Mouse (Mus musculus) hindlimb bud, embryonic 11.5 days (tissue): Measurements from ENCODE around the gene Slc39a11.
A peak's percentile ranks its signal among the peaks of the same experiment; 100 is the strongest.

Experiments
- DNase-seq: peaks from one replicate; pipeline ENCODE4 v3.0.0-alpha.2; 2012; ENCODE audit warnings: low read depth, low spot score; ENCODE audit errors: extremely low spot score

Gene Slc39a11

DNA sequence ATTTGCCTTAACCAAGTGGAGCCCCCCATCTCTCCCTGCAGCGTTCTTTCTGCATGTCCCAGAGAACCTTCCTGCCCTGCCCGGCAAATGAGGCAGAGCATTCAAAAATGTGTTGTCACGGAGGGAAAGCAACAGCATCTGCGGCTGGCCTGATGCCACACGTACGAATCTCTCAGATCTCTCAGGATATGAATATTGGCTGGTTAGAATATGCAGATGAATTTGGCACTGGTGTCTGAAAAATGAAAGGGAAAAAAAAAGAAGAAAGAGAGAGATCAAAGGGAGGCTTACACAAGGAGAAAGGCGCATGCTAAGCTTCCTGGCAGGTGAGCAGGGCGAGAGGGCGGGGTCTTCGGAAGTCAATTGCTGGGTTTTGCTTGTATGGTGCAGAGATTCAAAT lies 443.8 kb downstream of the Slc39a11 start:
- no peak for DNase-seq

DNA sequence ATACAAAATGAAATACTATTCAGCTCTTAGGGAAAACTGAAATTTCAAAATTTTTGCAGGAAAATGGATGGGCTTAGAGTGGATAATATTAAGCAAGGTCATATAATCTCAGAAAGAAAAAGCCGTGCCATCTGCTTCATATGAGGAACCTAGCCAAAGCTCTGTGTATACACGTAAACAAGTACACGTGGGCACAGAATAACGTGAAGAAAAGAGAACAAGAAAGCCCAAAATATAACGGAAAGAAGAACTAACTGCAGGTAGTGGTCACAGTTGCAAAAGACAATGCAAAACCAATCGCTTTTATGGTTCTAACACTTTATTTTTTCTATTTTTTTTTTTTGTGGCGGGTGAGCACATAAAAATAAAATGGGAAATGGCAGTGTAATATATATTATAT lies 446.9 kb downstream of the Slc39a11 start:
- no peak for DNase-seq

DNA sequence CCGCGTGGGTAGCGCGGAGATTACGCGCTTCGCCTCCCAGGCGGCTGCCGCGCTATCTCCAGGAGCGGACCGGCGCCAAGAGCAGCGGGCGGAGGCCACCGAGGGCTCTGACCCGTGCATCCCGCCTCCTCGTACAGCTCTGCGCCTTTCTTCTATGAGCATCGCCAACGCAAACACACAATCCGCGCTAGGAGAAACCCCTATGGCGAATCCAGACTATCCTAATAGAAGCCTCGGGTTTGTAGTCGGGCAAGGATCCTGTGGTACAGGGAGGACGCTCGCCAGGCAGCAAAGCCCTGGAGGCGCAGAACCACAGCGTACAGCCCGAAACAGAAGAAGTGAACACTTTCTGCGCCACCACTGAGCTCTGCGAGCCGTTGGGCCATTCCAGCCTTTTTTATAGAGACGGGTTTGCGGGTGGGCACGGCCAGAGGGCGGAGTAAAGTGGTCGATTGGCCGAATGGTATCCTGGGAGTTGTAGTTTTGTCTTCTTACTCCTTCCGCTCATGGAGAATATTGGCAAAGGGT lies 448.3 kb downstream of the Slc39a11 start:
- peak; percentile 74 for DNase-seq

DNA sequence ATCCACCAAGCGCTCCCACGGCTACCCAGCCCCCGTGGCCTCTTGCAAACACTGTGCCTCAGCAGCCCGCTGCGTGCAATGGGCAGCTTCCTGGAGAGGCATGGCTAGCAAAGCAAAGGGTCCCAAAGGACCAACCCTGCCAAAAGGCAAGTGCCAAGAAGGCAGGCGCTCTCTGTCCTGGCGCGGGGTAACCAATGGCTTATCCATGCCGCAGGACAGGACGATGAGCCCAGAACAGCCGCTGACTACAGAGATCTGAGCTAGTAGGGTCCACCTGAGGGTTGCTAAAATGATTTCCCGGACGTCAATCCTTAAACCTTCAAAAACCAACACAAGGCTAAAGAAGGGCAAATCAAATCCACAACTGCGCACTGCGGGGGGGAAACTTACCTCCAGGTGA lies 449.0 kb downstream of the Slc39a11 start:
- no peak for DNase-seq

DNA sequence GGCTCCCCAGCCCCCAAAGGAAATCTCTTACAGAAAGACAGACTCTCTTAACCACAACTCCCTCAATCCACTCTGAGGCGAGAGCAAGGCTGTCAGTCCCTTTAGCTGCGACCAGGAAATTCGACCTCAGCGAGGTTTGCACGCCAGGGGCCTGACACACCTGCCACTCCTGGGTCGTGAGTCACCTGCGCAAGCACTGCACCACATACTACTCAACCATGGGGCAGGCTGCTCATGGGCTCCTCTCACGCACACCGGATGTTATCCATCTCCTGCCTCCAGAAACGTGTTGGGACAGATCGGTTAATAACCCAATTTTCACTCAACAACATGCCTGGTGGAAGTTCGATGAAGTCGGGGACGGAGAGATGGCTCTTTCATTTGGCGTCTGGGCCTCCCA lies 451.3 kb downstream of the Slc39a11 start:
- no peak for DNase-seq

DNA sequence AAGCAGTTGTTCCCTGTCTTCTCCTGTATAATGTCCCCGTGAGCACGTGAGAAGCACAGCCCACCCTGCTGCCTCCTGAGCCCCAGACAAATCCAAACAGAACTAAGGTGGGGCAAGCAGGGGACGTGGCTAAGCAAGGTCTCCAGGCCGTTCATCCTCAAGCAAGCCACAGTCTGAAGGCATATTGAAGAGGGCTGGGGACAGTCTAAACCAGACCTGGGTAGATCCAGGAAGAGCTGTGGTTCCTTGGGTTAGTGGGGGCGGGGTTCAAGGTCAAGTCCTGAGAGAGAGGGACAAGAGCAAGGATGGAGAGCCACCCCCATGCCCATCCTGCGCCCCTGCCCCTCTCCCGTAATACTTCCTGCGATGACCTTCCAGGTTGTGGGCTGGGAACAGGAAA lies 452.3 kb downstream of the Slc39a11 start:
- DNase-seq, result no peak

DNA sequence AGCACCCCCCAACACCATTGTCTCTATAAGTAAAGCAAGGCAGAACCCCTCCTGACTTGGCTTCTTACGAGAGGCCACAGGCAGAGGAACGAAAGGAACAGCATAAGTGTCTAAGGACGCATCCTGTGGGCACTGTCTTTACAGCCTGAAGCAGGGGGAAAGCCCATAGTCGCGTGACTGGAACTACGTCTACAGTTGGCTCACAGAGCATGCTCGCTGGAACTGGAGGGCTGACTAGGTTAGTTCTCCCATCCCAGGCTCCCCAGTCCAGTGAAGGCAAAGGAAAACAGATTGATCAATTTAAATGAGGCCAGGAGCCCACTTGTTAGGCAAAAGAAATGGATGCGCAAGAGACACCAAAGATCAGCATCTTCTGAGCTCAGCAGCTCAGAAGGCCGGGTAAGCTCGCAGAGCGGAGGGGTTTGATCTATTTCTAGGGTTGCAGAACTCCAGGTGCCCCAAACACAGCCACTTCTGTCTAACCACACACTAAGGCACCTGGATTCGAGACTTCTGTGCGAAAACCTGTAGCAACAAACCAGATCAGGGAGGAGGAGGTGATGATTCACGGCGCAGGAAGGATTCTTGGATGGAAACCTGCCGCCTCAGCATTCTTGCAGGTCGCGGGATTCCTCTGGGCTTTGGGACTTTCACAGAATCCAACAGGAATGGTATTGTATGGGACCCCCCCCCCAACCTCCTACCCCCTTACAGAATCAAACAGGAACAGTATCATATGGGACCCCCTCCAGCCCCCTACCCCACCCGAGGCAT lies 453.5 kb downstream of the Slc39a11 start:
- DNase-seq, result no peak
